Mouse (Mus musculus) cerebellum, adult 9-11 months (tissue): ENCODE data around the gene Krtcap2.

Experiments
- DNase-seq: peaks from one replicate; pipeline ENCODE4 v3.0.0; 2022

Gene Krtcap2

DNA sequence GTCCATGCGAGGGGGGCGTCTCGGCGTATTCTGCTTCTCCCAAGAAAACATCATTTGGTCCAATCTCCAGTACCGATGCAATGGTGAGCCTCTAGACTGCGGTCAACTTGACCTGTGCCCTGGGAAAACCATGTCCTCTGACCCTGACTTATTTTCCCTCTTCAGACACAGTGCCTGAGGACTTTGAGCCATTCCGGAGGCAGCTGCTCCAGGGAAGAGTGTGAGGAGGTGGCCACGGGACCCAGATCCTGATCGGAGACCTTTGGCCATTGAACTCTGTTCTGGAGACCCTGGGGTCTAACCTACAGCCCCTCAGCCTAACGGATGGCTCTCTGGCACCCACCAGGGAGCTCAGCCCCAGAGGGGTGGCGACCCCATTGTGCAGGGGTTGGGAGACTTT is 19.4 kb upstream of the Krtcap2 start:
- no peak for DNase-seq

DNA sequence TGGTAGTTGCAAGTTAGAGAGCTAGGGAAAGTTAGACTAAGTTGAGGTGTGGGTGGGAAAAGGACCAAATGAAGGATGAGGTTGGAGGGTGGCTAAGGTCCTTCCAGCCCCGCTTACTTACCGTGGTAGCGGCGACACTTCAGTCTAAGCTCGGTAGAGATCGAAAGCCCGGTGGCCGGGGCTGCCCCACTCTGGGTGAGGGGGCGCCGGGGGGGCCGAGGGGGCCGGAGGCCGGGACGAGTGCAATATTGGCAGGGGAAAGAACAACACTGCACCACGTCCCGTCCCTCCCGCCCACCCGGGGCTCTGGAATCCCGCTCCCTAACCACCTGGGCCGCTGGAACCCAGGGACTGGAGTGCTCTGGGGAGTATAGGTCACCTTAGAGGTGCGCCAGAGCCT is 18.9 kb upstream of the Krtcap2 start, which contains the start of gene Mtx1:
Gene Mtx1 (minus strand): TSS at position 189 of the 400 bp plus-strand sequence.
- no peak for DNase-seq

DNA sequence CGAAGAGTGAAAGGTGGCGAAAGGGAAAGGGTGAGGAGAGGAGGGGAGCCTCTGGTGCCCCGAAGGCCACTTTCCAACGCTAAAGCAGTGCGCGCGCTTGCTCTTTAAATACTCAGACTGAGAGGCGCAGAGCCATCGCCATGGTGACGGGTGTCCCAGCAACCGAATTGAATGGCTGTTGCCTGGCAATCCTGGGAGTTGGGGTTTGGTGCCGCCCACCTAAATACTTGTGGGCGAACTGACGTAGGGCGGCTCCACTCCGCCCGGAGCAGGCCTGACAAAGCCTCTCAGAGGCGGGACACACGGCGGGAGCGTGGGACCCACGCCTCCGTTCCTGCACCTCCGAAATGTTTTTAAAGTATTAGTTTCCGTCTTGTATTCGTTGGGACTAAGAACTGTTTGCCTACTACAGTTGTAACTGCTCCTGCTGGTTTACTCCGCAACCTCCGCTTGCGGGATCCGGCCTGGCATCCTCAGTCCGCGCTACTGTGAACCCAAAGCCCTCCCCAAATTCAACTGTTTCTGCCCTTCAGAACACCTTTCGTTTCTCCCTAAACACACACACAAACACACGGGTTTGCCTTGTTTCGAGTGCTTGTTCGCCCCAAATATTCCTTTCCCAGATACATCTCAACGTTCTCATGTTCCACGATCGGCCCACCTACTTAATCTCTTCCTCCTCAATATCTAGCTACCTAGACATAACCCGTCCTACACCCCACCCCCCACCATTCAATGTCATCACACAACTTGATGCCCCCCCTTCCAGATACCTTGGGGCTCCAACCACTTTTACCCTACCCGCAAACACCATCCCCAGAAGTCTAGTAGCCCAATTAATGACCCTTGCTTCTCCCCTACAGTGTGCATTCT is 18.2 kb upstream of the Krtcap2 start:
- DNase-seq: peak; percentile 63

DNA sequence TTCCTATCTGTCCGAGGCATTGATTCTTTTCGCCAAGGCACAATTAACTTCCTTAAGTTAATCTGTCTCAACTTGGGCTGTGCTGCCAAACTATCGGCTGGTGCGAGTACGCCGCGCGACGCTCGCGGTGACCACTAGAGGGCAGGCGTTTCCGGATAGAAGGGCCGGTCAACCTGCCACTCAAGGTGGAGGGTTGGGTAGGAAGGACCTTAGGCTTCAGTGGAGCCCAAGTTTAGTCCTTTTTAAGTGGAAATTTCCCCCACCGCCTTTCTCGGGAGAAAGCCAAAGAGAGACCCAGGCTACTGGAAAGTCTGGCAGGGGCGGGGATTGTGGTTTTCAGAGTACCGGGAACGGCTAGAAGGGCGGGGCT is 17.6 kb upstream of the Krtcap2 start:
- peak; percentile 83 for DNase-seq

DNA sequence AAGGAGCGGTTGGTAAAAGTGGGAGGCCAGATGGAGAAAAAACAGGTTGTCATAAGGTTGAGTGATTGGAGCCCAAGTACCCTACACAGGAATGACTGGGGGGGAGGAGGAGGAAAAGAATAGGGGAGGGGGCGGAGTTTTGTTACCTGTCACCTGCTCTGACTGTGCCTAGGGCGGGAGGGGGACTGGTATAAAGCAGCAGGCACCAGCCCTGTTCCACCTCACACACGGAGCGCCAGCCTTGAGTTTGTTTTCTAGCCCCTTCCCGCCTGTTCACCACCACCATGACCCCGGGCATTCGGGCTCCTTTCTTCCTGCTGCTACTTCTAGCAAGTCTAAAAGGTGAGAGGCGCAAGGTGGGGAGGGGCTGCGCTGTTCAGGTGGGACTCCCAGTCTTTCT is 16.9 kb upstream of the Krtcap2 start, which contains the start of gene Muc1:
Gene Muc1 (plus strand): TSS at position 222 of the 400 bp plus-strand sequence.
- no peak for DNase-seq

DNA sequence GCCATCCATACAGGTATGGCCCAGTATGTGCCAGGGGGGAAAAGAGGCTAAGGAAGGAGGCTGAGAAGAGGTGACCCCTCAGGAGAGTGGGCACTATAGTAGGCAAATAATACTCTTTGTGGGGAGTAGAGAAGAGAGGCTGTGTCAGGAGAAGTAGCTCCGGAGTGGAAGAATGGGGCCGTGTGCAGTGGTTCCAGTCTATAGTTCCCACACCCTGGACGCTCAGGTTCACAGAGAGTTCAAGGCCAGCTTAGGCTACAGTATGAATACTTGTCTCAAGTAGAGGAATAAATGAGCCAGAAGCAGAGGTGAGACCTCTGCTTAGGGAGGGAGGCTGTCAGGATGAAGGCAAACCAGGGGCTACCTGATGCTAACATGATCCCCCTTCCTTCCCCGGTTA is 16.5 kb upstream of the Krtcap2 start:
- no peak for DNase-seq

DNA sequence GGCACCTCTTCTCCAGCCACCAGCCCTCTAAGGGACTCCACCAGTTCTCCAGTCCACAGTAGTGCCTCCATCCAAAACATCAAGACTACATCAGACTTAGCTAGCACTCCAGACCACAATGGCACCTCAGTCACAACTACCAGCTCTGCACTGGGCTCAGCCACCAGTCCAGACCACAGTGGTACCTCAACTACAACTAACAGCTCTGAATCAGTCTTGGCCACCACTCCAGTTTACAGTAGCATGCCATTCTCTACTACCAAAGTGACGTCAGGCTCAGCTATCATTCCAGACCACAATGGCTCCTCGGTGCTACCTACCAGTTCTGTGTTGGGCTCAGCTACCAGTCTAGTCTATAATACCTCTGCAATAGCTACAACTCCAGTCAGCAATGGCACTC is 15.2 kb upstream of the Krtcap2 start:
- no peak for DNase-seq

DNA sequence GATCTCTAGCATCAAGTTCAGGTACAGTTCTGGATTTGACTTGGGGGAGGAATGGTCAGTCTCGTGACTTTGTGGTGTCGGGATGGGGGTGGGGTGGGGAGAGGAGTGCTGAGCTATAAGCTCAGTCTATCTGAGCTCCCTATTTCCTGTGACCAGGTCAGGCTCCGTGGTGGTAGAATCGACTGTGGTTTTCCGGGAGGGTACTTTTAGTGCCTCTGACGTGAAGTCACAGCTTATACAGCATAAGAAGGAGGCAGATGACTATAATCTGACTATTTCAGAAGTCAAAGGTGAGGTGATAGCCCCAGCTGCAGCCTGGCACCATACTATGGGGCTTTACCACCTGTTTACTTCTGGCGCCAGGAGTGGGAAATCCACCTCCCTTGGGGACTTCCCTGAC is 14.4 kb upstream of the Krtcap2 start:
- DNase-seq: no peak

DNA sequence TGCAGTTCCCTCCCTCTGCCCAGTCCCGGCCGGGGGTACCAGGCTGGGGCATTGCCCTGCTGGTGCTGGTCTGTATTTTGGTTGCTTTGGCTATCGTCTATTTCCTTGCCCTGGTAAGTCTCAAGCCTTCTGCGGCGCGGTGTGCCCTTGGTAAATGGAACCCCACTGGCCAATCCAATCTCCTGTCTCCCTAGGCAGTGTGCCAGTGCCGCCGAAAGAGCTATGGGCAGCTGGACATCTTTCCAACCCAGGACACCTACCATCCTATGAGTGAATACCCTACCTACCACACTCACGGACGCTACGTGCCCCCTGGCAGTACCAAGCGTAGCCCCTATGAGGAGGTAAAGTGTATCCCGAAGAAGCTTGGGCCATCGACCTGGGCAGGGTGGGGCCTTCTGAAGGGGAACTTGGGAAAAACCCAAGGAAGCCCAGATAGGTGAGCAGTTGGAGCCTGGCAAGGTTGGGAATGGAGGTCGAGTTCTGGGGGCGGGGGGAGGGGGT is 13.9 kb upstream of the Krtcap2 start:
- DNase-seq: no peak

DNA sequence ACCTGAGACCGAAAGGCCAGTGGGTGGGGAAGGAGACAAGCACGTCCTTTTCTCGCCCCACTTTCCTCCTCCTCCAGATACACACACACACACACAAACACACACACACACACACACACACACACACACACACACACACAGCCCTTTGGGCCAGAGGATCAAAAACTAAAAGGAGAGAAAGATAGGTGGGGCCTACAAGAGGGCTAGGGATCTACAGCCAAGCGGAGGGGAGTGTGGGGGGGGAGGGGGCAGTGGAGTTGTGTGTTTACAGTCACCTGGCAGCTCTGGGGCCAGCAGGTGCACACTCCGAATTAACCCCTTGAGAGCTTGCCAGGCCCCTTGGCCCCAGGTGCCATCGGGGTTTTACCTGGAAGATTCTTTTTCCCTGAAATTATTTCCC is 13.2 kb upstream of the Krtcap2 start:
- no peak for DNase-seq

DNA sequence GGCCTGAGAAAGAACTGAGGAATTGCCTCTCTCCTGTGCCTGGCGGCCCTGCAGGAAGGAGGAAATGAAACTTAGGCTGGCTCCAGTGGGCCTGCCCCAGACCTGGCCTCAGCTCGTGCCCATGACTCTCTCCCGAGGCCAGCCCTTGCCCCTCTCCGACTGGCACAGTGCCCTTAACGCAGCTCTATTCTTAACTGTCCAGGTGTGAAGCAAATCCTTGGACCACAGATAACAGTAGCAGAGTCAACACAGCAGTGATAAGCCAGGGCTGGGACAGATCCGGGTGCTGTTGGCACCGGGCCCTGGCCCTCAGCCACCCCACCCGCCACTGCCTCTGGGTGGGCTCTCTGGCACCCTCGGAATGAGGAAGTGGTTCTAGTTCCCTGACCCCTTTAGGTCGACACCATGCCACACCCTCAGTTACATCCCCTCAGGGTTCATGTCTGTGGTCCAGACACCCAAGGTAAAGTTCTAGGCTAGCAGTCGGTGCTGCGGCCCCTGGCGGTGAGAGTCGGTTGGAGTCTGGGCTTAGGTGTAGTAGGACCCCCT is 12.1 kb upstream of the Krtcap2 start:
- peak; percentile 31 for DNase-seq

DNA sequence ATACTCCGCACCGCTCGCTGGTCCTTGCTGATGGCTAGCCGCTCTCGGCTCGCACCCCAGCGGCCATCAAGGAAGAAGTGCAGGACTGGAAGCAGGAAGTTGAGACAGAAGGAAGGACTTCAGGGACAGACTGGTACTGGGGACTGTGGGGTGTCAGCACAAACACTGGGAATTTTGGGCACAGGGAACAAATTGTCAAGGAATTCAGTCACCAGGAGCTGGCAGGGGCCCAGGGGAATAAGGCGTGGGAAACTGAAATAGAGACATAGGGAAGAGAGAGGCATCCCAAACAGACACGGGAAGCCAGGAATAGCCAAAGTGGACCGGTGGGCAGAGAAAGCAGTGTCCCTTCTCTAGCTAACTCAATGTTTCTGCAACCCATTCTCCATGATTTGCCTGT is 9.2 kb upstream of the Krtcap2 start:
- no peak for DNase-seq

DNA sequence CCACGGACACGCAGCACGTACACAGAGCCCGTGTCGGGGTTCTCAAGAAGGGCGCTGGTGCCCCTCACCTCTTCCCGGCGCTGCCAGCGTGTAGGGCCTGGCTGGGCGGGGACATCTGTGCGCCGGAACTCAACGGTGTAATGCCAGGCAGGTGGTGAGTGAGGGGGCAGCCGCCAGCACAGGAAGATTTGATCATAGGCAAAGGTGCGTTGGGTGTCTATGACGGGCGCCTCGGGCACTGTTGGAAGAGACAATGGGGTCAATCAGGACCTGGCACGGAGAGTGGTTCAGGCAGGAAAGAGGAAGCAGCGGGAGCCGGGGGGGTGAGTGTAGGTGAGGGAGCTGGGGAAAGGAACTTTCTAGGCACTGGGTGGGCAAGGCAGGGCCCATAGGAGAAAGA is 8.1 kb upstream of the Krtcap2 start:
- DNase-seq: no peak

DNA sequence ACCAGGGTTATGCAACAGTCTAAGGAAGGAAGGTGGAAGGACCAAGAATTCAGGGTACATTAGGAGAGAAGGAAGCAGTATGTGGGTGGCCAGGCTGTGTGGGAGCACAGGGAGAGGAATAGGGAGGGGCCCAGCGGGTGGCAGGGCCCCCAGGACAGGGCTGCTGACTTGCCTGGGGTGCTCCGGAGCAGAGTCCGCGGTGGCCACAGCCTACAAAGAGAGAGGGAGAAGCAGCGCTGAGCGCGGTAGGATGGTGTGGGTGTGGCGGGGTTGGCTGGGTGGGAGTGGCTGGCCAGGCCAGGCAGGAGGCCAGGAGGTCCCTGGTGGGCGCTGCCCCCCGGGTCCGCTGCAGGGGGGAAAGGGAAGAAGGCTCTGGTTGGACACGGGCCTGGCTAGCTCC is 7.3 kb upstream of the Krtcap2 start:
- DNase-seq: no peak

DNA sequence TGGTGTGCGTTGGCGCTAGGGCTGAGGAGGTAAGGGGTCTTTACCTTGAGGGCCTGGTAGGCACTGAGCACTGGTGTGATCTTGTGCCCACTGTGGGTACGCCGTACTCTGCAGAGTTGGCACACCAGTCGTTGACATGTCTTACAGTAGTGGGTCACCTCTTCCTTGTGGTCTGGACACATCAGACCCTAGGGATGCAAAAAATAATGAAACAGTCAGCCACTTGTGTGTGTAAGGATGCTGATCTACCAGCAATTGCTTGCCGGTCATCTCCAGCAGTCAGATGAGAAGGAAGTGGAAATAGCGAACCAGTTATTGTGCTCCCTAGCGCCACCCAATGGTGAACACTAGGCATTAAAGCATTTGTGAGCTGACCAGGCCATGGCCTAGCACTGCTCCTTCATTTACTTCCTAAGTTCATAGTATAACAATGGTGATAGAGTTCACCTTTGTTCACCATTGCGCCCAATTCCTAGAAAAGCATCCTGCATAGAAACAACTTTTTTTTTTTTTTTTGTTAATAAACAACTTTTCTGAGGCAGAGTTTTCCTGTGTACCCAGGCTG is 3.4 kb upstream of the Krtcap2 start:
- DNase-seq: peak; percentile 75

DNA sequence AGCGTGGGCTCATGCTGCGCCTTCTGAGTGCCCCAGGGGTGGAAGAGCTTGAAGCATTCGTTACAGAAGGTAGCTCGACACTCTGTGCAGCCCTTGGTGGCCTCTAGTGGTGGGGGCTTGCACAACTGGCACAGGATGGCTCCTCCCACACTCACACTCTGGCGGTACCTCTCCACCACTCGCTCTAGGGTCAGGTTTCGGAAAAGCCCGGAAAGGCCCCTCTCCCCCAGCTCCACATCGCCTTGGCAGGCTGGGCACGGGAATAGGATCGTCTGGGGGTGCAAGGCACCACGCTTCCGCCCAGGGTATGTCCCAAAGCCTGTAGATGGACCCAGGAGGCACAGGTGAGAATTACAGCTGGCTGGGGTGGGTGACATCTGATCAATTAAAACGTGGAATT is 2.2 kb upstream of the Krtcap2 start:
- DNase-seq: peak; percentile 71

DNA sequence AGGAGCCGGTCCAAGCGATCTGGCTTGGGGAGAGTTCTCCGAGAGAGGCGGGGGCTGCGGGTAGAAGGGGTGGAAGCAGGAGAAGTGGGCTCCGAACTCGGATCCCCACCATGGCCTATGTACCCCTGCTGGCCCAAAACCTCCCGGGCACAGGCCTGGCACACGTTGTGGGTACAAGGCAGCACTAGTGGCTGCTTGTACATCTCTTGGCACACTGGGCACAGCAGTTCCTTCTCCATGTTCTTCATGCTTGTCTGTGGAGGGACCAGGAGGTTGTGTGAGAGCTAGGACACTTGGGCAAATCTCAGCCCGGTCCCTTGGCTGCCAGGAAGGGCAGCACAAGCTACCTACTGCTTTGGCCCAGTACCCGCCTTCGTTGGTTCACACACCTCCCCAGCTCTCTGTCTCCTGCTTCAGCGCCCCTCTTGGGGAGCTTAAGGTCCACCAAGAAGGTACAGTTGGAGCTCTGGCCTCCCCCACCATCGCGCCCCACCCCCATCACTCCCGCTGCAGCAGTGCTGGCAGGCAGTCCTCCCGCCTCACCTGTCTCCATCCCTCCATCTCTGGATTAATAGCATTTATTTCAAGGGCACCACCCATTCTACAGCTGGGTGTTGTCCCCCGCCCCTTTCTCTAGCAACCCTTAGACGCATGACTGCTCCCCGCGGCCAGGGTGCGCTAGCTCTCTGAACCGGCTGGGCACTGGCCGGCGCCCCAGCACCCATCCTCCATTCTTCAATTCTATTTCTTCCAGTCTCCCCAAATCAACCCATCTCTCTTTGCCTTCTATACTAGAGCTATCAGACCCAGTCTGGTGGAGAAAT is 1.4 kb upstream of the Krtcap2 start:
- peak; percentile 80 for DNase-seq

DNA sequence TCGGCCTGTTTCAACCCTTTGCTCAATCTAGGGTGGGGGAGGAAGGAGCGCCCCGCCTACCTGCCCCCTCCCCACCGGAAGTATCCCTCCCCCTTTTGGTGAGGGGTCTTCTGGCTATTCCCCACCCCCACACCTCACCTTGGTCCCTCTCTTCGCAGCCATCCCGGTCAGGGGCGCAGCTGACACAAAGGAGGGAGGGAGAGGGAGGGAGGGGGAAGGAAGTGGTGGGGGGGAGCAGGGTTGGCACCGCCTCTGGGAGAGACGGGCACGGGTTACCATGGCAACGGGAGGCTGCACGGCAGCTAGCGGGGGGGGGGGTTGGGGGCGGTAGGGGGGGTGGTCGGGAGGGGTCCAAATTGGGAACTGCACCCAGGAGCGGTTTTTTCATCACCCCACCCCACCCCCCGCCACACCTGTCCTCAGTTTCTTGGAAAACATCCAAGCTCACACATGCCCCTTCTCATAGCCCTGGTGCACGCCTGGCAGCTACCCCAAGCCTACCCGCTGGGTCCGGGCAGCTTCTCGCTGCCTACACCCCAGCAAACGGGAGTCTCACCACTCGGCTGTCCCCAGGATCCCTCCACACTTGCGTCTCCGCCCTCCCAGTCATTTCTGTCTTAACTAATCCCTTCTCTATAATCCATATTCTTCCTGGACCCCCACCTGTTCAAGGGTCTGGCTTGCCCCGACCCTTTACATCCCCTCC is 631 bp upstream of the Krtcap2 start:
- peak; percentile 90 for DNase-seq

DNA sequence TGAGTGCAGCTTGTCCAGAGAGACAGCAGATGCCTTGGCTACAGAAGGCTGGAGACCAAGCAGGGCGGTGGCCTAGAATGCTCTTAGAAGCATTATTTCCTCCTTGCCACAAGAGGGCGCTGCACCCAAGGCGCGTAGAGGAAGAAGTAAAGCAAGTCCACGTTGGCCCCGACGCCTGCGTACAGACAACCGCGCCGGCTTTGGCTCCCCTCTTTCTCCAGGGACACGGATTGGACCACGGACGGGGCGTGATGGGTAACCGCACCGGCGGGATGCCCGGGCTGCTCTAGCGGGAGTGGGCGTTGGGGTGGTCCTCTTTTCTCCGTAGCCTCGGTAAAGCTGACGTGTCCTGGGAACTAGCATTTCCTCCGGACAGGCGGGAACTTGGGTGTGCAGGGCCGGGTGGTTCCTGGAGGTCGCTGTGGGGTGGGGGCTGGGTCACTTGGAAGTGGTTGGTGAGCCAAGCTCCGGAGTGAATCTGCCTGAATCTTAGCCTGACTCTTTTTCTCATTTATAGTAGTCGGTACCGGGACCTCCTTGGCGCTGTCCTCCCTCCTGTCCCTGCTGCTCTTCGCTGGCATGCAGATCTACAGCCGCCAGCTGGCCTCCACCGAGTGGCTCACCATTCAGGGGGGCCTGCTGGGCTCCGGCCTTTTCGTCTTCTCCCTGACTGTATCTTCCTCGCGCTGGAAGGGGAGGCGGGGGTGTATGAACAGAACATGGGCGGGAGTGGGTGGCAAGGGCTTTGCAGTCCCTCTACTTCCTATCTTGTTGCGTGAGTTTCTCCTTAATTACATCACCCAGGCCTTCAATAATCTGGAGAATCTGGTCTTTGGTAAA is 715 bp downstream of the Krtcap2 start, which contains the start of gene Trim46:
Gene Trim46 (minus strand): TSS at position 49 of the 840 bp plus-strand sequence.
- peak; percentile 95 for DNase-seq

DNA sequence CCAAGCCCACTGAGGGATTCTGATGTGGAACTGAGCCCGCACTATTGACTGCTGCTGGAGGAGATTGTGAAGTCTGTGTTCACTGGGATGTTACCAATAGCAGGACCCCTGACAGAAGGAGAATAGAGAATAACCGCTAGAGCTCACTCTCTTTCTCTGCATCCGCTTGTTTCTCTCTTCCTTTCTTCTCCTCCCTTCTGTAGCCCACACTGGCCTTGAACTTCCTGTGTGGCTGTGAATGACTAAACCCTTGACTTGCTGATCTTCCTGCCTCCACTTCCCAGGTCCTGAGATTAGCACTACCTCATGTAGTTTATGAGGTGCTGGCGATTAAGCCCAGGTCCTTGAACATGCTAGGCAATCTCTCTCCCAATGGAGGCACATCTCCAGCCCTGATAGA is 1.7 kb downstream of the Krtcap2 start:
- no peak for DNase-seq

DNA sequence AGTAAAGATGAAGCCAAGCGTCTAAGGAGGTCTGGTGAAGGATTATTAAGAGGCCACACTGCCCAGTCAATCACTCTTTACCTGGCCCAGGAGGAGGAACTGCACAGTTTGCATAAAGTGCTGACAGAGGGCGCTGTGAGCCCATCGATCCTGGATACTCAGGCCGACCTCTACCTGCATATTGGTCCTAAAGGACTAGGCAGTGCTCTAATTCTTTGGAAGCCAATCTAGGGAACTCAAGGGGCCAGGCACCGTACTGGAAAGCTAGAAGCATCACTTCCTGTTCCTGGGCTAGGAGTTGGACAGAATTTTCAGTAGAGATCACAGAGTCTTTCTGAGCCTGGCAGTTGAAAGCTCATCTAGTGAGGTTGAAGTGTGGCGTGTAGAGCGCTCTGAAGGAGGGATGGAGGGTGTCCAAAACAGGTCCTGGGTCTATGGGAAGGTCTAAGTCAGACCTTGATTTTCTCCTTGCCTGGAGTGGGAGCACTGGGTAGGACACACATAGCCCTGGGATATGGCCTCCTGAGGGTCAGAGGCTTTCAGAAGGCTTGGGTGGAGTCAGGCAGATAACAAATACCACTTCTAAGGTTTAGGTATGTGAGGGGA is 4.8 kb downstream of the Krtcap2 start:
- DNase-seq: peak; percentile 70
